ENCODE assay signal across 15 mouse cellular contexts in the genomic region with DNA sequence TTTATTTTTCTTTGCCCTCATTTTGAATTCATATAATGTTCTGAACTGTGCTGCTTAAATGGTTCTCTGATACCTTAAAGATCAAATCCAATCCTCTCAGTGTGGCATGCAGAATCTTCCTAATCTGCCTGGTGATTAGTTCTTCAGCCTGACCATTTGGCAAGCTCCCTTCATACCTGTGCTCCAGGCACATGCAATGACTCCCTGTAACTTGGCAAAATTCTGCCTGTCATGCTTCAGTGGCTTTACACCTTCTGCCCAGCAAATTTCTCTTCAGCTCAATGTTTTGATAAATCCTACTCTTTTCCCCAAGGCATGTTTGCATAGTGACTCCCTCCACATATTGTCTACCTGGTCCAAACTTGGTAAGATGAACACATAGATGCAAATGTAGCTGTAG.
"Had no signal": no experiment of that assay in that cellular context is flagged by ENCODE, and none has a peak within 500 bp of the region (broad histone marks: within the 10 kb centered on the region; RNA-seq: fewer than 3 reads in every experiment).

No protein-coding gene starts in this region.

- H3K27me3 ChIP-seq: neural tube, embryonic 15.5 days; stomach, embryonic 15.5 days had no signal

- DNase-seq: retina, postnatal 1 day; right cerebral cortex, adult 18-20 months; right cerebral cortex, postnatal 14 days; right cerebral cortex, postnatal 25 days; right cerebral cortex, postnatal 4 days; spleen, adult 18-20 months; thymus, adult 18-20 months; thymus, adult 2 months; thymus, postnatal 14 days; thymus, postnatal 25 days; thymus, postnatal 36 days; thymus, postnatal 4 days had no signal

- H3K4me3 ChIP-seq: neural tube, embryonic 15.5 days; stomach, embryonic 15.5 days had no signal

- H3K36me3 ChIP-seq: neural tube, embryonic 15.5 days; stomach, embryonic 15.5 days had no signal

- H3K4me1 ChIP-seq: neural tube, embryonic 15.5 days; stomach, embryonic 15.5 days had no signal

- H3K27ac ChIP-seq: neural tube, embryonic 15.5 days; stomach, embryonic 15.5 days; stomach, postnatal 0 days had no signal
